Mouse (Mus musculus) myocyte (in vitro differentiated cells): Measurements from ENCODE around the gene Mthfd1. TPM values are rescaled to one million over a fixed set of nuclear protein-coding genes. Genes with fewer than 3 reads are reported as not detected.

Source experiments
- H3K27me3 ChIP-seq: one replicate; pipeline ENCODE4 v1.6.1; 2011; ENCODE audit not compliant: control insufficient read depth, insufficient read depth, insufficient read length
- H3K36me3 ChIP-seq: one replicate; pipeline ENCODE4 v1.6.1; 2011; ENCODE audit not compliant: control insufficient read depth, insufficient read depth
- H3K4me2 ChIP-seq: one replicate; pipeline ENCODE4 v1.6.1; 2011; ENCODE audit warnings: low read depth, control low read depth
- H3K4me3 ChIP-seq: one replicate; pipeline ENCODE4 v1.5.1; 2011; ENCODE audit warnings: mild to moderate bottlenecking, control low read depth, moderate library complexity
- H3K79me2 ChIP-seq: one replicate; pipeline ENCODE4 v1.6.1; 2011; ENCODE audit not compliant: control insufficient read depth, insufficient read depth
- H3ac ChIP-seq: one replicate; pipeline ENCODE4 v1.6.1; 2011; ENCODE audit not compliant: control insufficient read depth, insufficient read length
- CEBPB ChIP-seq: IDR thresholded peaks from 2 replicates; pipeline ENCODE4 v1.6.1; 2011; ENCODE audit warnings: mild to moderate bottlenecking, moderate library complexity; ENCODE audit not compliant: poor library complexity, insufficient read depth, severe bottlenecking
- E2F4 ChIP-seq: IDR thresholded peaks from one replicate; pipeline ENCODE4 v1.6.1; 2011; ENCODE audit warnings: mild to moderate bottlenecking, control low read depth, moderate library complexity; ENCODE audit not compliant: insufficient read depth
- MAX ChIP-seq: IDR thresholded peaks from one replicate; pipeline ENCODE4 v1.6.1; 2011; ENCODE audit warnings: low read depth, mild to moderate bottlenecking, control low read depth
- MYOD1 ChIP-seq, 3 experiments: IDR thresholded peaks; one replicate each; pipeline ENCODE4 v1.6.1; 2011; ENCODE audit warnings: control low read depth in 2 of 3, low read depth in 2 of 3, mild to moderate bottlenecking in 2 of 3, moderate library complexity in 1 of 3; ENCODE audit not compliant: insufficient read length in 2 of 3, control insufficient read depth in 1 of 3
- MYOG ChIP-seq, 3 experiments: IDR thresholded peaks; one replicate each; pipeline ENCODE4 v1.6.1; 2011; ENCODE audit warnings: control low read depth in 2 of 3, low read depth in 2 of 3, mild to moderate bottlenecking in 2 of 3; ENCODE audit not compliant: insufficient read length in 2 of 3, control insufficient read depth in 1 of 3, insufficient read depth in 1 of 3
- POLR2A ChIP-seq: IDR thresholded peaks from one replicate; pipeline ENCODE4 v1.6.1; 2011; ENCODE audit warnings: low read depth, mild to moderate bottlenecking, control low read depth, moderate library complexity; ENCODE audit not compliant: insufficient read length
- POLR2AphosphoS2 ChIP-seq: IDR thresholded peaks from one replicate; pipeline ENCODE4 v1.6.1; 2011; ENCODE audit warnings: low read depth, control low read depth; ENCODE audit not compliant: insufficient read length
- REST ChIP-seq: IDR thresholded peaks from one replicate; pipeline ENCODE4 v1.6.1; 2011; ENCODE audit warnings: mild to moderate bottlenecking, control low read depth, moderate library complexity; ENCODE audit not compliant: insufficient read depth, insufficient read length
- SRF ChIP-seq: IDR thresholded peaks from one replicate; pipeline ENCODE4 v1.6.1; 2011; ENCODE audit warnings: low read depth; ENCODE audit not compliant: control insufficient read depth, insufficient read length
- TCF12 ChIP-seq: IDR thresholded peaks from one replicate; pipeline ENCODE4 v1.6.1; 2011; ENCODE audit warnings: mild to moderate bottlenecking, control low read depth; ENCODE audit not compliant: poor library complexity, insufficient read depth, severe bottlenecking
- TCF3 ChIP-seq: IDR thresholded peaks from one replicate; pipeline ENCODE4 v1.6.1; 2011; ENCODE audit warnings: low read depth, control low read depth; ENCODE audit not compliant: insufficient read length
- USF1 ChIP-seq: IDR thresholded peaks from one replicate; pipeline ENCODE4 v1.6.1; 2011; ENCODE audit warnings: low read depth, mild to moderate bottlenecking, control low read depth, moderate library complexity
- polyA plus RNA-seq: library from polyadenylated mRNA; unstranded; fragments of >200 nt; fragmentation: generic; extraction: Trizol; gene quantifications from one replicate; pipeline ENCODE4 v1.2.1, GENCODE M21; 2012; ENCODE audit warnings: missing spikeins

Gene Mthfd1
- polyA plus RNA-seq, 1 experiment = 31.8 TPM

DNA sequence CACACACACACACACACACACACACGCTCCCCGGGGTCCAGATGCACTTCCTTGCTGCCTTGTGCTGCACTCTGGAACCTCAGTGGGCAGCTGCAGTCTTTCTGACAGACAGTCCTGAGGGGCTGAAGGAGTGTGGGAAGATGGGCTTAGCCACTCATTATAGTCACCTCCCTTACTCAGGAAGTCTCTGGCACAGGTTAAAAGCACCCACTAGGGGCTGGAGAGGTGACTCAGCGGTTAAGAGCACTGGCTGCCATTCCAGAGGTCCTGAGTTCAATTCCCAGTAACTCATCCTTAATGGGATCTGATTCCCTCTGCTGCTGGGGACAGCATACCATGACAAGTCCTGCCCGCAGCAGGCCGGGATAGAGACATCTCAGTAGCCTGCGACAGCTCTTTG lies 24.5 kb upstream of the Mthfd1 start:
- Histone ChIP-seq H3K79me2 (no peaks in the 10 kb centered on the region), H3K4me3 (no peak overlapping the region), H3K27me3 (no peaks in the 10 kb centered on the region), H3K4me2 (no peak overlapping the region), H3K36me3 (no peaks in the 10 kb centered on the region), H3ac (no peak overlapping the region)
- no peak for TF ChIP-seq CEBPB
- TF ChIP-seq REST = no peak
- TF ChIP-seq POLR2A = no peak
- no peak for TF ChIP-seq TCF3
- no peak for TF ChIP-seq MYOD1 (IDR thresholded peaks at IDR 0.05; ENCODE audit: control insufficient read depth in 1 of 3, insufficient read length in 2 of 3, low read depth in 2 of 3)
- TF ChIP-seq E2F4 = no peak
- no peak for TF ChIP-seq MAX

DNA sequence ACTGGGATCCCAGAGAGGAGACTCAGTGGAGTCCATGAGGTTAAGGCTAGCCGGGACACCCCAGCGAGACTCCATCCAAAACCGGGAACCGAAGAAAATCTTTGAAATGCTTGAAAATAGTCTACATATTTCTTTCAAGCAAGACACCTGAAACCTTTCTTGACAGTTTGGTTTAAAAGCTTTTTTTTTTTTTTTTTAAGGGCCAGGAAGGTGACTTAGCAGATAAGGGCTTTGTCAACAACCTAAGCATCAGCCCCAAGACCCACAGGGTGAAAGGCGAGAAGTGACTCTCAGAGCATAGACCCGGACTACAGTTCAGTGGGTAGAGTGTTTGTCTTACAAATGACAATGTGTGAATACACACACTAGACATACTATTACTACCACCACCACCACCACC lies 19.8 kb upstream of the Mthfd1 start:
- Histone ChIP-seq H3K79me2 (no peaks in the 10 kb centered on the region), H3K4me3 (no peak overlapping the region), H3ac (no peak overlapping the region), H3K27me3 (no peaks in the 10 kb centered on the region), H3K4me2 (no peak overlapping the region), H3K36me3 (no peaks in the 10 kb centered on the region)
- TF ChIP-seq POLR2A = no peak

DNA sequence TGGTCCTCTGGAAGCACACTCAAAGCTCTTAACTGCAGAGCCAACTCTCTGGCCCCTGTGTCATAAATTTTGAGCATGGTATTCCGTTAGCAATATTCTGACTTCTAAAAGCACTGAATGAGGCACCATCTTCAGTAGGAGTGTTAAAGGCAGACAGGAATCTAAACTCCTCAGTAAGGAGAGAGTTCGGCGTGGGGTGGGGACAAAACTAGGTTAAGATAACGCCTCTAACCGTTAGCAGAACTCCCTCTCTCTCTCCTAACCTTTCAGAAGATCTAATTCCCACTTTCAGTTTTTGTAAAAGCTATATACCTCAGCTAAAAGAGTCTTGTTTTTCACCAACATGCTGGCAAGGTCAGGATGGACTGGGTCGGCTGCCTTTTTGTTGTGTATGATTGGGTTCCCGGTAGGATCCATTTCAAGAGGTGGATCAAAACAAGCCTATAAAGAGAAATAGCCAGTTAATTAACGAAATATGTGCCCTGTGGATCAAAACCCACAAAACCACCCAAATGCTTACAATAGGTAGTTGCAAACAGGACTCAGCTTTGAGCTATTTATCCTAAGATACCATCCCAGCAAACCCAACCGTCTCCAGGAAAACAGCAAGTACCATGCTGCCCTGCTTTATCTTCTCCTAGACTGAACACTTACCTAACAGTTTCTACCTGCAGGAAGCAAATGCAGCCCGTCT lies 15.8 kb upstream of the Mthfd1 start:
- Histone ChIP-seq H3K4me3 (no peak overlapping the region), H3K36me3 (no peaks in the 10 kb centered on the region), H3K4me2 (no peak overlapping the region), H3ac (no peak overlapping the region), H3K79me2 (no peaks in the 10 kb centered on the region), H3K27me3 (no peaks in the 10 kb centered on the region)
- TF ChIP-seq MYOD1 (IDR thresholded peaks at IDR 0.05; ENCODE audit: control insufficient read depth in 1 of 3, insufficient read length in 2 of 3, low read depth in 2 of 3) (no peak), TCF12 (no peak), POLR2A (no peak), CEBPB (no peak), E2F4 (no peak), POLR2AphosphoS2 (no peak)

DNA sequence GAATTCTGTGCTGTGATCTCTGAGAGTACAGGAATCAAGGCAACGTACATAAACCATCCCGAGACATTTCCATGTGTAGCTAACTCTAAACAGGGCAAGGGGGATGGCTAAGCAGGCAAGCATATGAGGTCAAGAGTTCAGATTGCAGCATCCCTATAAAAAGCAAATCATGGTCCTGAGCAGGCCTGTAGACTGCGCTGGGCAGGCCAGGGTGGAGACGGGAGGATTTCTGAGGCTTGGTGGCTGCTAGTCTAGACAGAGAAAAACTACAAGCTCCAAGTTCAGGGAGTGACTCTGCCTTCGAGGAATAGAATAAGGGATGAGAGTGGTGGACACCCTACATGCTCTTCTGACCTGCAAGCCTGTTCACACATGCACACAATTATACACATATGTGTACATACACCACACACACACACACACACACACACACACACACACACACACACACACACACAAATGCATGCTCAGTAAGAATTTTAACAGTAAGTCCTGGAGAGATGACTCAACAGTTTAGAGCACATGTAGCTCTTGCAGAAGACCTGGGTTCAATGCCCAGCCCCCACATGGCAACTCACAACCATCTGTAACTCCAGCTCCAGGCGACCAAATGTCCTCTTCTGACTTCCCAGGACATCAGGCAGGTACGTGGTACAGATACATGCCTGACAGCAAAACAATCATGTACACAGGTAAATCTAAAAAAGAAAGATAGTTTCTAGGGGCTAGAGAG lies 15.1 kb upstream of the Mthfd1 start:
- Histone ChIP-seq H3K4me3 (no peak overlapping the region), H3K79me2 (no peaks in the 10 kb centered on the region), H3ac (no peak overlapping the region), H3K27me3 (no peaks in the 10 kb centered on the region), H3K4me2 (no peak overlapping the region), H3K36me3 (no peaks in the 10 kb centered on the region)
- TF ChIP-seq USF1 (no peak), TCF3 (no peak), POLR2AphosphoS2 (no peak)

DNA sequence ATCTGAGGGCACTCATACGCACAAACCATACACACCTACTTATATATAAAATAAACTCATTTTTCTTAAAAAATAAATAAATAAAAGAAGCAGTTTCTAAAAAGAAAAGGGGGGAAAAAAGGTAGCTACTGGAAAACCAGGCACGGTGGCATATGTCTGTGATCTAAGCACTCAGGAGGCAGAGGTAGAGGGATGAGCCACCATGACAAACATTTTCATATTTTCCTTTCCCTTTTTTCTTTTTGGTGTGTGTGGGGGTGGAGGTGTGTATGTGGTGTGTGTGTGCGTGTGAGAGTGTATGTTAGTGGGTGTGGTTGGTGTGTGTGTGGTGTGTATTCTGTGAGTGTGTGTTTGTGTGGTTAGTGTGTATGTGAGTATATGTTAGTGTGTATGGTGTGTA lies 14.4 kb upstream of the Mthfd1 start:
- Histone ChIP-seq H3K27me3 (no peaks in the 10 kb centered on the region), H3K79me2 (no peaks in the 10 kb centered on the region), H3K36me3 (no peaks in the 10 kb centered on the region), H3ac (no peak overlapping the region), H3K4me3 (no peak overlapping the region), H3K4me2 (no peak overlapping the region)
- TF ChIP-seq MAX = no peak
- no peak for TF ChIP-seq USF1

DNA sequence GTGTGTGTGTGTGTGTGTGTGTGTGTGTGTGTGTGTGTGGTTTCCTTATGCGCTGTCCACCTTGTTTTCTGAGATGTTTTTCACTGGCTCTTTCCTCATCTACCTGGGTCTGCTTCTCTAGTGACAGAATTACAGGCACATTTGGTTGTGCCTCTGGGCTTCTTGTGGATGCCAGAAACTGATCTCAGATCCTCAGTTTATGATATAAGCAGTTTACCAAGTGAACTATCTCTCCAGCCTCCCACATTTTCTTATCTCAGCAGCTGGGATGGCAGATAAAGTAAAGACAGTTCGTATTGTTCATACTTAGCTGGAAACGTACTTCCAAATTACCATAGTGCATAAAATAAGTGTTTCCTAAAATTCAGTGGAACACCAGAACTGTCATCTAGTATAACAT lies 14.0 kb upstream of the Mthfd1 start:
- Histone ChIP-seq H3K36me3 (no peaks in the 10 kb centered on the region), H3K4me2 (no peak overlapping the region), H3K79me2 (no peaks in the 10 kb centered on the region), H3K4me3 (no peak overlapping the region), H3ac (no peak overlapping the region), H3K27me3 (no peaks in the 10 kb centered on the region)
- TF ChIP-seq SRF (no peak), POLR2A (no peak), E2F4 (no peak), MAX (no peak), CEBPB (no peak), MYOD1 (IDR thresholded peaks at IDR 0.05; ENCODE audit: control insufficient read depth in 1 of 3, insufficient read length in 2 of 3, low read depth in 2 of 3) (no peak), TCF12 (no peak), MYOG (IDR thresholded peaks at IDR 0.05; ENCODE audit: control insufficient read depth in 1 of 3, insufficient read depth in 1 of 3, insufficient read length in 2 of 3, low read depth in 2 of 3) (no peak), REST (no peak), TCF3 (no peak), POLR2AphosphoS2 (no peak), USF1 (no peak)
